ENCODE assay signal across 10 mouse cellular contexts in the genomic region with DNA sequence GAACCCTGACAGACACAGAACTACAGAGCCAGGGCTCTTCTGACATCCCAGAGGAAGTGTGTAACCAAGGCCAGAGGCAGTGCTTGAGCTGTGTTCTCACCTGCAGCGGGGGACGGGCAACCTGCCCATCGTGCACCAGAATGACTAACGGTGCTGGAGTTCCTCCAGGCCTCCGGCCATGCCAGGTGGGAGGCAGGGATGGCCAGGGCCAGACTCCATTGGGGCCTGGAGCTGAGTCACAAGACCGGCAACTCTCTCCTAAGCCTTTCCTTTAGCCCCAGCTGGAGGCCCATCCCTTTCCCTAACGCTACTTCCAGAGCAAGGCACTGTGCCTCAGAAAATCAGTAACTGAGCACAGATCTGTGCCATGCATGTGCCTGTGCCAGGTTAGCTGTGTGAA.
DNase-seq lines count a peak whose midpoint lies in the region.
"Had no signal": no experiment of that assay in that cellular context is flagged by ENCODE, and none has a peak within 500 bp of the region (broad histone marks: within the 10 kb centered on the region; RNA-seq: fewer than 3 reads in every experiment).

No protein-coding gene starts in this region.

- 82% methylated on average over 7 of the region's 7 CpGs for WGBS in hindbrain, embryonic 10.5 days

- no peaks in the 10 kb centered on the region for H3K36me3 ChIP-seq in hindbrain, embryonic 10.5 days
- H3K36me3 ChIP-seq: embryonic facial prominence, embryonic 10.5 days had no signal

- no peak overlapping the region for H3K27ac ChIP-seq in hindbrain, embryonic 10.5 days
- H3K27ac ChIP-seq: embryonic facial prominence, embryonic 10.5 days; liver, embryonic 14.5 days had no signal

- no peaks in the 10 kb centered on the region for H3K4me1 ChIP-seq in hindbrain, embryonic 10.5 days (replicated peaks)
- H3K4me1 ChIP-seq: embryonic facial prominence, embryonic 10.5 days had no signal

- DNase-seq in urinary bladder, adult 18-20 months (ENCODE audit: low spot score in 2 of 2): peak; percentile 30 to 60
- no peak for DNase-seq in urinary bladder, postnatal 10 days (ENCODE audit: low spot score)
- peak; percentile 99 for DNase-seq in cerebellum, adult 9-11 months
- peak; percentile 41 to 49 for DNase-seq in kidney, adult 8-10 months
- peak; percentile 47 to 71 for DNase-seq in urinary bladder, postnatal 36 days (ENCODE audit: low spot score in 2 of 2)
- no peak for DNase-seq in layer of hippocampus, postnatal 36 days
- DNase-seq in embryo, embryonic 10.5 days (ENCODE audit: low spot score): no peak
- no peak for DNase-seq in hindbrain, embryonic 10.5 days (ENCODE audit: low spot score)

- peaks cover 16% of the 10 kb centered on the region for H3K27me3 ChIP-seq in hindbrain, embryonic 10.5 days (ENCODE audit: insufficient read depth, poor library complexity, severe bottlenecking)

- no peaks in the 10 kb centered on the region for H3K9me3 ChIP-seq in hindbrain, embryonic 10.5 days
- H3K9me3 ChIP-seq: embryonic facial prominence, embryonic 10.5 days had no signal

- no peak overlapping the region for H3K4me3 ChIP-seq in hindbrain, embryonic 10.5 days
- H3K4me3 ChIP-seq: embryonic facial prominence, embryonic 10.5 days had no signal

Comparison
In these comparisons a context has a peak if more than half of its experiments do, and no peak if none do; other contexts are left out.
1. DNase-seq: peak in urinary bladder, adult 18-20 months (2 of 2), cerebellum, adult 9-11 months (single experiment), kidney, adult 8-10 months (2 of 2) and urinary bladder, postnatal 36 days (2 of 2); none in urinary bladder, postnatal 10 days (single experiment), layer of hippocampus, postnatal 36 days (0 of 2), embryo, embryonic 10.5 days (single experiment) and hindbrain, embryonic 10.5 days (single experiment).